Mouse (Mus musculus) liver, embryonic 14 days (tissue): ENCODE measurements around the gene Gpkow. TPM values are rescaled to one million over a fixed set of nuclear protein-coding genes. Genes with fewer than 3 reads are reported as not detected.

Experiments
- polyA plus RNA-seq: library from polyadenylated mRNA; depleted of rRNA; stranded (reverse); fragments of >200 nt; gene quantifications from 2 replicates; pipeline ENCODE4 v1.2.3, GENCODE M21; 2012; rRNA removed

Gene Gpkow
- polyA plus RNA-seq = 7.1 and 8.1 TPM in 2 replicates

GRCm38 (mm10) chrX:7696954-7697381 lies at the start of gene Gpkow:
Gpkow (plus strand) TSS chrX:7697131.

GRCm38 (mm10) chrX:7657221-7657639 lies 39.7 kb upstream of the Gpkow start, which contains the start of gene Prickle3:
Prickle3 (plus strand) TSS chrX:7657260.

GRCm38 (mm10) chrX:7670921-7671623 lies 25.9 kb upstream of the Gpkow start, which contains the start of gene Plp2:
Plp2 (minus strand) TSS chrX:7671390.

GRCm38 (mm10) chrX:7680864-7681263 lies 16.1 kb upstream of the Gpkow start, which contains the start of gene Magix:
Magix (minus strand) TSS chrX:7681251.

GRCm38 (mm10) chrX:7714135-7714899 lies 17.4 kb downstream of the Gpkow start, which contains the start of gene Wdr45:
Wdr45 (plus strand) TSS chrX:7714333.

GRCm38 (mm10) chrX:7721514-7722281 lies 24.8 kb downstream of the Gpkow start, which contains the start of gene Gm45208:
Gm45208 (plus strand) TSS chrX:7722245.

GRCm38 (mm10) chrX:7728215-7728921 lies 31.4 kb downstream of the Gpkow start, which contains the start of gene Praf2:
Praf2 (plus strand) TSS chrX:7728439.

GRCm38 (mm10) chrX:7750432-7751116 lies 53.6 kb downstream of the Gpkow start, which contains the start of gene Ccdc120:
Ccdc120 (minus strand) TSS chrX:7750905.

Other genes starting within 250 kb of the Gpkow start
- not detected in 2 replicates for gene Foxp3, start 123.5 kb upstream of the Gpkow start, polyA plus RNA-seq
- 0.34 and 0.36 TPM in 2 replicates for gene Ppp1r3f, start 122.8 kb upstream of the Gpkow start, polyA plus RNA-seq
- 7.7 and 9.4 TPM in 2 replicates for gene Ccdc22, start 91.6 kb upstream of the Gpkow start, polyA plus RNA-seq
- gene Cacna1f, start 90.0 kb upstream of the Gpkow start, polyA plus RNA-seq = 0.03 and 0.05 TPM in 2 replicates
- 0.44 and 0.45 TPM in 2 replicates for gene Syp, start 58.7 kb upstream of the Gpkow start, polyA plus RNA-seq
- 1.2 and 1.3 TPM in 2 replicates for gene Prickle3, start 39.9 kb upstream of the Gpkow start, polyA plus RNA-seq
- 24.8 and 27.6 TPM in 2 replicates for gene Plp2, start 25.7 kb upstream of the Gpkow start, polyA plus RNA-seq
- 0.03 and 0.07 TPM in 2 replicates for gene Magix, start 15.9 kb upstream of the Gpkow start, polyA plus RNA-seq
- 12.3 and 12.8 TPM in 2 replicates for gene Wdr45, start 17.2 kb downstream of the Gpkow start, polyA plus RNA-seq
- 0.12 and 0.20 TPM in 2 replicates for gene Gm45208, start 25.1 kb downstream of the Gpkow start, polyA plus RNA-seq
- 3.9 and 4.5 TPM in 2 replicates for gene Praf2, start 31.3 kb downstream of the Gpkow start, polyA plus RNA-seq
- 1.3 TPM in 2 replicates for gene Ccdc120, start 53.8 kb downstream of the Gpkow start, polyA plus RNA-seq
- 3.6 and 5.0 TPM in 2 replicates for gene Tfe3, start 65.4 kb downstream of the Gpkow start, polyA plus RNA-seq
- 30.3 and 32.3 TPM in 2 replicates for gene Gripap1, start 92.6 kb downstream of the Gpkow start, polyA plus RNA-seq
- gene Kcnd1, start 125.2 kb downstream of the Gpkow start, polyA plus RNA-seq = 0.31 and 0.43 TPM in 2 replicates
- 24.6 and 36.1 TPM in 2 replicates for gene Otud5, start 144.2 kb downstream of the Gpkow start, polyA plus RNA-seq
- gene Pim2, start 181.1 kb downstream of the Gpkow start, polyA plus RNA-seq = 2.7 and 3.1 TPM in 2 replicates
- 12.3 and 14.3 TPM in 2 replicates for gene Slc35a2, start 186.9 kb downstream of the Gpkow start, polyA plus RNA-seq
- 48.7 and 50.7 TPM in 2 replicates for gene Pqbp1, start 202.1 kb downstream of the Gpkow start, polyA plus RNA-seq
- gene Timm17b, start 202.2 kb downstream of the Gpkow start, polyA plus RNA-seq = 17.0 and 19.4 TPM in 2 replicates
- not detected in 2 replicates for gene Gm10491, start 210.7 kb downstream of the Gpkow start, polyA plus RNA-seq
- gene Gm10490, start 212.4 kb downstream of the Gpkow start, polyA plus RNA-seq = not detected in 2 replicates
- gene Pcsk1n, start 222.7 kb downstream of the Gpkow start, polyA plus RNA-seq = 0.01 and 0.02 TPM in 2 replicates
- not detected in 2 replicates for gene Eras, start 231.5 kb downstream of the Gpkow start, polyA plus RNA-seq